Mouse (Mus musculus) layer of hippocampus, adult 9-11 months (tissue): Measurements from ENCODE around the gene Olfr1352.
"Not testable (repeated sequence)": the region's sequence is repeated elsewhere in the genome, so short reads cannot be mapped to it uniquely, and the experiment has no call there.

Source experiments
- DNase-seq: peaks from one replicate; pipeline ENCODE4 v3.0.0; 2022

The Olfr1352 gene

DNA sequence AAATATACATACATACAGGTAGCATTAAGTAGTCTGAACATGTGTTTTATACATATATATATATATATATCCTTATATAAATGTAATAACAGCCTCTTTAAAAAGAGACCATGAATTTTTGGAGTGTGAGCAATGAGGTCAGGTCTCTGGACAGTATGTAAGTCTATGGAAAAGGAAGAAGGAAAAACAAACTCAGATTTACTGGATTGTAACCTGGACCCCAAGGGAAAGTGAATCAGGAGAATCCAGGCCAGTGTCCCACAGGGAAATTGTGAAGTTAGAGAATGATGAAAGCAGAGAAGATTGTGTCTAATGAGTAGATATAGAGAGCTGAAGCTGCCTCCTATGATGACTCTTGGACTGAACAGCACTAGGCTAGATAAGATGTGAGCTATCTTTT lies at the start of gene Olfr1352:
Gene Olfr1352 (plus strand): TSS at position 301 of the 400 bp plus-strand sequence.
- DNase-seq = no peak

DNA sequence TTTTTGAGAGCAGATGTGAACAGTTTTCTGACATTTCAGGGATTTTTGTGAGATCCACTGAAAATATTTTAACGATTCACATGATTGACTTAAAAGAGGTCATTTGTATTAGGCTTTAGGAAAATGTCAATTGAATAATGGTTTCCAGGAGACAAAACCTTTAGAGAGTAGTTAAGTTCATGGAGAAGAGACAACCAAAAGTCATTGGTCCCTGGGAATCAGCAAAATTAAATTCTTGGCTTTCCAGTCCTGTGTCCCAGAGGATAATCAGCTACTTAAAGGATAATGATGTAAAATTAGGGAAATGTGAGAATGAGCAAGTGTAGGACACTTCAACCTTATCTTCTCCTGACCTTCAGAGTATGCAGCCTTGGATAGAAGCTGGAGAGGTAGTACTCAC lies 30.5 kb upstream of the Olfr1352 start, which contains the start of gene Olfr8:
Gene Olfr8 (plus strand): TSS at position 301 of the 400 bp plus-strand sequence.
- DNase-seq = not testable (repeated sequence)

DNA sequence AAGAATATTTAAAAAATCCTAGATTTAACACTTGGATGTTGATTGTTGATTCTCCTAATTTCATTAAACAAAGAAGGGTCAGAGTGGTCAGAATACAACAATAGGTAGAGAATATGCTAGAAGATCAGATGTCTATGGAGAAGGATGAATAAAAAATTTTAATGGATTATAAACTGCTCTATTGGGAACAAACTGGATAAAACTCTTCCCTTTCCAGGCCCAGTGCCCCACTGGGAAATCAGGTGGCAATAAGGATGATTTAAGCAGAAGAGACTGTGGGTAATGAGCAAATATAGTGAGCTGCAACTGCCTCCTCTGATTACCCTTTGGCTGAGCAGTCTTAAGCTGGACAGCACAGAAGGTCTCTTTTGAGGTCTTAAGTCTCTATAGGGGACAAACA lies 17.8 kb upstream of the Olfr1352 start, which contains the start of gene Olfr1353:
Gene Olfr1353 (plus strand): TSS at position 301 of the 400 bp plus-strand sequence.
- DNase-seq = not testable (repeated sequence)

DNA sequence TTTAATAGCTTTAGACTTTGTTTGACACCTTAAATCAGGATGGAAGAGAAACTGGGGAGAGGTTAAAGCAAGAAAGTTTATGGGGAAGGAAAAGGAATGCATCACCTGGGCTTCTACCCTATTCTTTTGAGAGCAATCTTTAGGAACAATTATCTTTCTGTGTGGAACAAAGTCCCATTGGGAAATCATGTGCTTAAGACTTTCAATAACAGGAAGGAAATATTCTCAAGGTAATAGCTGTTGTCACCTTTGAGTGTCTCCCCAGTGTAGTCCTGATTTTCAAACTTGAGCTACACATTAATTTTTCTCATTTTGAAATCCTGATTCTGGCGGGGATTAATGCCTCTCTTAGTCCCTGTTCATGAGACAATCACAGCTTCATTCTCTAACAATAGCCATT lies 31.3 kb downstream of the Olfr1352 start, which contains the start of gene Olfr1351:
Gene Olfr1351 (plus strand): TSS at position 301 of the 400 bp plus-strand sequence.
- DNase-seq = no peak

DNA sequence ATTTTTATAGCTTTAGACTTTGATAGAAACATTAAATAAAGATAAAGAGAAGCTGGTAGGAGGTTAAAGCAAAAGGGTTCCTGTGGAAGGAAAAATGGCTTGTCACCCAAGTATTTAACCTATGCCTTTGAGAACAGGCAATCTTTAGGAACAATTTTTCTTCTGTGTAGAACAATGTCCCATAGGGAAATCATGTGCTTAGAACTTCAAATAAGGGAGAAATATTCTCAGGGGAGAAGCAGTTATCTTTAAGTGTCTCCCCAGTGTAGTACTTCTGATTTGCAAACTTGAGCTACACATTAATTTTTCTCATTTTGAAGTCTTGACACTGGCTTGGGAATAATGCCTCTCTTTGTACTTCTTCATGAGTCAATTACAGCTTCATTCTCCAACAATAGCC lies 47.6 kb downstream of the Olfr1352 start, which contains the start of gene Olfr57:
Gene Olfr57 (plus strand): TSS at position 301 of the 400 bp plus-strand sequence.
- no peak for DNase-seq
